Mouse (Mus musculus) stomach, postnatal 0 days (tissue): ENCODE measurements around the gene Batf2. TPM values are rescaled to one million over a fixed set of nuclear protein-coding genes. Genes with fewer than 3 reads are reported as not detected.

Experiments used
- ATAC-seq: fragments of 200-750 bp; cut with Nextera tagmentation; 2 replicates; pipeline ENCODE4 v1.8.0; 2017; ENCODE audit not compliant: low FRiP score, low TSS enrichment
- DNase-seq: peaks from one replicate; pipeline ENCODE4 v3.0.0-alpha.2; 2016; ENCODE audit warnings: low spot score
- H3K27ac ChIP-seq: fragments of 300-500 bp; sonication (generic); replicated peaks from 2 replicates; pipeline ENCODE4 v1.5.1; 2014; ENCODE audit warnings: mild to moderate bottlenecking, control low read depth
- H3K27me3 ChIP-seq: fragments of 300-500 bp; sonication (generic); 2 replicates; pipeline ENCODE4 v1.6.1; 2014; ENCODE audit warnings: low read length; ENCODE audit not compliant: control insufficient read depth, insufficient read depth
- H3K36me3 ChIP-seq: fragments of 300-500 bp; sonication (generic); 2 replicates; pipeline ENCODE4 v1.6.1; 2014; ENCODE audit warnings: low read length, mixed read lengths; ENCODE audit not compliant: control insufficient read depth, insufficient read depth
- H3K4me1 ChIP-seq: fragments of 300-500 bp; sonication (generic); replicated peaks from 2 replicates; pipeline ENCODE4 v1.6.1; 2014; ENCODE audit warnings: antibody characterized with exemption; ENCODE audit not compliant: control insufficient read depth, insufficient read depth
- H3K4me2 ChIP-seq: fragments of 300-500 bp; sonication (generic); replicated peaks from 2 replicates; pipeline ENCODE4 v1.6.1; 2014; ENCODE audit warnings: low read depth, mild to moderate bottlenecking, control low read depth, moderate library complexity
- H3K4me3 ChIP-seq: fragments of 300-500 bp; sonication (generic); 2 replicates; pipeline ENCODE4 v1.5.1; 2014; ENCODE audit warnings: low read depth, low read length, control low read depth
- H3K9ac ChIP-seq: fragments of 300-500 bp; sonication (generic); 2 replicates; pipeline ENCODE4 v1.6.1; 2014; ENCODE audit warnings: mild to moderate bottlenecking, low read length, control low read depth, mixed read lengths
- H3K9me3 ChIP-seq: fragments of 300-500 bp; sonication (generic); 2 replicates; pipeline ENCODE4 v1.6.1; 2016; ENCODE audit warnings: low read length; ENCODE audit not compliant: control insufficient read depth
- CTCF ChIP-seq: IDR thresholded peaks from 2 replicates; pipeline ENCODE4 v1.5.1; 2016; ENCODE audit warnings: antibody characterized with exemption, low read depth, mild to moderate bottlenecking, moderate library complexity
- EP300 ChIP-seq: optimal IDR thresholded peaks from 2 replicates; pipeline ENCODE3; 2016; ENCODE audit warnings: antibody characterized with exemption
- whole genome bisulfite sequencing: fragments of 180-500 bp; shearing (Covaris S2); extraction: QIAGEN DNeasy Blood & Tissue Kit; methylation state at CpG from one replicate; pipeline ENCODE4 v1.1.7; 2014; 5-methylcytosine and 5-hydroxymethylcytosine counted together
- polyA plus RNA-seq: library from polyadenylated mRNA; unstranded; fragments of >200 nt; fragmentation: Nextera tagmentation; extraction: Ambion mirVana; gene quantifications from 2 replicates; pipeline ENCODE4 v1.2.1, GENCODE M21; 2015

The Batf2 gene
- polyA plus RNA-seq, 1 experiment from 2014 or later, result 0.49 TPM

DNA sequence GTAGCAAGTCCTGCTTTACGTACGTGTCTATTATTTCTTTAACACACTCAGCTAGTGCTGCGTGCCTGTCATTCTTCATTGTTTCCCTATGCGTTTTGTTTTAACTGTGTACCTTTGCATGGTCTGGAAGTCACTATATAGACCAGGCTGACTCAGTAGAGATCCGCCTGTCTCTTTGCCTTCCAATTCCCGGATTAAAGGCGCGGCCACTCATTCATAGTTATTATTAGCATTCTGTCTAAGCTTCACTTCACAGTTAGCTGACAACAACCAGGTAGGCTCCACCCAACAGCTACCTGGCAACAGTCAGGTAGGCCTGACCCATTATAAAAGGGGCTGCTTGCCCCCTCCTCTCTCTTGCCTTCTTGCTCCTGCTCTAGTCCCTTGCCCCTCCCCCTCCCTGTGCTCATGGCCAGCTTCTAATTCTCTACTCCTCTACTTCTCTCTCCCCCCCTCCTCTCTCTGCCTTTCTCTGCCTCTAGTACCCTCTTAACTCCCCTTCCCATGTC, 22.1 kb upstream of the Batf2 start:
- Histone ChIP-seq H3K4me3 (peak overlapping the region; percentile 78), H3K9me3 (no peaks in the 10 kb centered on the region), H3K27ac (peak overlapping the region; percentile 95), H3K4me1 (no peaks in the 10 kb centered on the region), H3K4me2 (peak overlapping the region; percentile 97), H3K27me3 (no peaks in the 10 kb centered on the region), H3K9ac (0 out of 2 replicates have a peak overlapping the region, but pooled peaks have one; percentile 31), H3K36me3 (peaks cover 18% of the 10 kb centered on the region)
- DNase-seq, result no peak
- peak; percentile 48 for ATAC-seq
- no peak for TF ChIP-seq EP300
- no peak for TF ChIP-seq CTCF
- WGBS, result under 1% methylated on average over 8 of the region's 8 CpGs

DNA sequence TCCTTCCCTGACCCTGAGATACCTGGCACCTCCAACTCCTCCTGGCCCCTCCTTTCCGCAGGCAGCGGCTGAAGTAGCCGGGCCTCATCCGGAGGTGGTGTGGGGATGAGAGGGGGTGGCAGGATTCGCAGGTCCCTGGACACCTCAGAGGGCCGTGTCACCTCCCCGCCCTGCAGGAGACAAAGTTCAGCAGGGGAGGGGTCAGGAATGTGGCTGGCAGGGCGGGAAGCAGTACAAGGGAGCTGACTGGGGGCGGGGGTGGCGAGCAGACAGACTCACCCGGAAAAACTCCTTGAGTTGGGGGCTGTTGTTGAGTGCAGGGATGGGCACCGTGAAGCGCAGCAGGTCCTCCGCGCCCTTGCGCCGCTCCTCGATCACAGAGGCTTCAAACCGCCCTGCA, 19.0 kb upstream of the Batf2 start:
- 43% methylated on average over 19 of the region's 19 CpGs for WGBS
- H3K4me1 ChIP-seq, result no peaks in the 10 kb centered on the region
- H3K27me3 ChIP-seq, result no peaks in the 10 kb centered on the region
- TF ChIP-seq CTCF (no peak), EP300 (no peak)
- H3K4me2 ChIP-seq, result no peak overlapping the region
- no peak overlapping the region for H3K9ac ChIP-seq
- no peaks in the 10 kb centered on the region for H3K9me3 ChIP-seq
- no peak overlapping the region for H3K27ac ChIP-seq
- H3K36me3 ChIP-seq, result peaks cover 3% of the 10 kb centered on the region; the same call in 1 of the 2 replicates
- no peak for DNase-seq
- H3K4me3 ChIP-seq, result no peak overlapping the region
- no peak for ATAC-seq

GRCm38 (mm10) chr19:6123330-6123729, 17.5 kb upstream of the Batf2 start:
- WGBS, result 53% methylated on average over 8 of the region's 8 CpGs
- Histone ChIP-seq H3K27me3 (no peaks in the 10 kb centered on the region), H3K9me3 (no peaks in the 10 kb centered on the region), H3K4me3 (no peak overlapping the region), H3K36me3 (peaks cover 3% of the 10 kb centered on the region; the same call in 1 of the 2 replicates), H3K4me1 (no peaks in the 10 kb centered on the region), H3K4me2 (no peak overlapping the region), H3K9ac (no peak overlapping the region), H3K27ac (no peak overlapping the region; the same call in 1 of the 2 replicates)
- DNase-seq (no peak), ATAC-seq (no peak)
- TF ChIP-seq EP300 (no peak), CTCF (no peak)

- Histone ChIP-seq H3K9me3 (no peaks in the 10 kb centered on the region), H3K36me3 (peaks cover 3% of the 10 kb centered on the region; the same call in 1 of the 2 replicates), H3K4me1 (no peaks in the 10 kb centered on the region), H3K27ac (no peak overlapping the region), H3K27me3 (no peaks in the 10 kb centered on the region), H3K4me3 (no peak overlapping the region), H3K4me2 (no peak overlapping the region), H3K9ac (no peak overlapping the region)
- no peak for DNase-seq
- no peak for ATAC-seq
- 54% methylated on average over 2 of the region's 2 CpGs for WGBS
- TF ChIP-seq EP300, result no peak
- TF ChIP-seq CTCF, result no peak
Observed at GRCm38 (mm10) chr19:6124898-6125297, 15.9 kb upstream of the Batf2 start.

- no peak overlapping the region for H3K9ac ChIP-seq
- no peak overlapping the region for H3K4me2 ChIP-seq
- ATAC-seq (no peak), DNase-seq (peak; percentile 46)
- H3K27me3 ChIP-seq, result no peaks in the 10 kb centered on the region
- H3K9me3 ChIP-seq, result no peaks in the 10 kb centered on the region
- no peaks in the 10 kb centered on the region for H3K36me3 ChIP-seq
- H3K27ac ChIP-seq, result no peak overlapping the region
- H3K4me3 ChIP-seq, result no peak overlapping the region
- TF ChIP-seq CTCF (peak; percentile 88), EP300 (no peak)
- 25% methylated on average over 4 of the region's 4 CpGs for WGBS
- no peaks in the 10 kb centered on the region for H3K4me1 ChIP-seq
Observed at GRCm38 (mm10) chr19:6126289-6126688, 14.5 kb upstream of the Batf2 start.

DNA sequence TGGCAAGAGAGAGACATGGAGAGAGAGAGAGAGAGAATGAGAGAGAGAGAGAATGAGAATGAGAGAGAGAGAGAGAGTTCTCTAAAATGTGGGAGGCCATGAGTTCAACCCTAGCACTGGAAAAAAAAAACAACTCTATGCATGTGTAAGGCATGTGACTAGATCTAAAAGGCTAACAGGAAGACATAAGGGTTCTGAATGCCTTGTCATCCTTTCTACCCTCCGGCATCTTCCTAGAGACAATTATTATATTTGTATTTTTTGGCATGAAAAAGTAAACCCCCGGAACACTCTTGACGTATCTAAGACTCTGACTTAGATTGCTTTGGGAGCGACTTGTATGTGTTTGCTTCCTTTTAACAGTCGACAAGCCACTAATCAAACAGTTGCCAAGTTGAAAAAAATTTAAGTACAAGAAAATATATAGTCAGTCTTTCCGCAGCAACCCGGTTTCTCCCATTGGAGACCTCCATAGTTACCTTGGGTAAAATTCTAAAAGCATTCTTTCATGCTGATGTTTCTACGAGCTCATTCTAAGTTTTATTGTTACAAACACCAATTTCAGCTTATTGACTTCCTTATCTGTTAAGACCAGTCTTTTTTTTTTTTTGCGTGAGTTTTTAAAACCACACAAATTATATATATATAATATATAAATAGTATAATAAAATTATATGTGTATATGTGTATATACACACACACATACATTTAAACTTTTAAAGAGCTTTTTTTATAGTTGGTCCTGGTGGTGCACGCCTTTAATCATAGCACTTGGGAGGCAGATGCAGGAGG, 13.8 kb upstream of the Batf2 start:
- ATAC-seq, result no peak
- no peak overlapping the region for H3K9ac ChIP-seq
- H3K27ac ChIP-seq, result peak overlapping the region; percentile 94; the same call in 1 of the 2 replicates

More for the DNA sequence above, 13.8 kb upstream of the Batf2 start:
- TF ChIP-seq EP300 (no peak), CTCF (no peak)
- peak overlapping the region; percentile 59 for H3K4me2 ChIP-seq
- no peaks in the 10 kb centered on the region for H3K9me3 ChIP-seq
- 57% methylated on average over 10 of the region's 10 CpGs for WGBS
- H3K36me3 ChIP-seq, result no peaks in the 10 kb centered on the region
- H3K4me1 ChIP-seq, result no peaks in the 10 kb centered on the region
- no peaks in the 10 kb centered on the region for H3K27me3 ChIP-seq
- peak overlapping the region; percentile 45 for H3K4me3 ChIP-seq
- DNase-seq, result no peak
